Mouse (Mus musculus): ENCODE measurements around the gene Wdr45b. TPM values are rescaled to one million over a fixed set of nuclear protein-coding genes. Genes with fewer than 3 reads are reported as not detected.
A peak's percentile ranks its signal among the peaks of the same experiment; 100 is the strongest.
"Not testable (repeated sequence)": the region's sequence is repeated elsewhere in the genome, so short reads cannot be mapped to it uniquely, and the experiment has no call there.

Gene Wdr45b
- total and polyA plus RNA-seq, 2 experiments: 30.0 to 45.1 TPM

DNA sequence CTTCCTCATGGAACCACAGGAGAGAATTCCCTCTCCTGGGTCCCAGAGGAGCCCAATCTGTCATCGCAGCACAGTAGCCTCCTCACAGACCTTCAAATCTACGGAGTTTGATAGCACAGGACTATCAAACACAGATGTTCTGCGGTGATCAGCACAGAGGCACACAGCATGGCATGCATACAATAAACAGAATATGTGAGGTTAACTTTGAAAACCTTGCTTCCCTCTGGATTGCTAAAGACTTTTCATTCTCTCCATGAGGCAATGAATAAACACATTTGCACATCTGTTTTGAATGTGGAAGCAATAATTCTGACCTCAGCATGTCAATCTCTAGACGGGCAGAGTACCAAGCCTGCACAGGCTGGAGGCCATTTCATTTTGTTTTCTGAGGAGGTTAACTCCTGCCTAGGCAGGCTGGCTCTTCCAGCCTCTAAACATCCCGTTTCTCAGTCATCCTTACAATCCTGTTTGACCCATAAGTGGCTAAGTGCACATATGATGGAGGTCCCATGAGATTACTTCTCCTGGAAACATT, 13.0 kb upstream of the Wdr45b start:
- 55% methylated on average over 5 of the region's 5 CpGs for WGBS
- DNase-seq (ENCODE audit: extremely low read depth, low read depth, low spot score): no peak
- no peak for TF ChIP-seq POLR2A (IDR thresholded peaks at IDR 0.05; ENCODE audit: extremely low read depth, insufficient read depth, low read length)
- TF ChIP-seq CTCF (IDR thresholded peaks at IDR 0.05; ENCODE audit: low read depth, low read length): no peak

DNA sequence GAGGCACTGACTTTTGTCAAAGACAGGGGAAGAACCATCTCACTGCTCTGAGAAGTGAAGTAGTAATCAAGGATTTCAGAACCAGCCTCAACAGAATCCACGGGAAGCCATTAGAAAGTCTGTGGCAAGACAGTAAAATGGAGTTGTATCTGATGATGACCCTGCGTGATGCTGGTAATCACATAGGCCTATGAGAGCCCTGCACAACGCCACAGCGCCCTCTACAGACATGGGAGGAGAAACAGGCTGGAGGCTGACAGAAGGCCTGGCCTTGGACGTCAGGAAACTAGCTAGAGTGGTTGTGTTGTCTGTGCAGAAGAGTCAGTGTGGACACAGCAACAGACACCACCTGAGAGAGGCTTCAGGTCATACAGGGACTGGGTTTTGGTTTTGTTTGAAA, 8.0 kb upstream of the Wdr45b start:
- 18% methylated on average over 5 of the region's 5 CpGs for WGBS
- Histone ChIP-seq H3K36me3 (ENCODE audit: control insufficient read depth, insufficient read depth, low read length) (no peaks in the 10 kb centered on the region), H3K27ac (replicated peaks; ENCODE audit: insufficient read depth, low read depth, low read length) (no peak overlapping the region), H3K79me2 (ENCODE audit: control insufficient read depth, insufficient read depth, low read length) (no peaks in the 10 kb centered on the region), H3K4me1 (ENCODE audit: control insufficient read depth, insufficient read depth, low read length) (no peaks in the 10 kb centered on the region), H3K9ac (ENCODE audit: low read depth, low read length) (no peak overlapping the region), H3K4me3 (ENCODE audit: insufficient read depth, low read depth, low read length) (no peak overlapping the region), H3K27me3 (ENCODE audit: control insufficient read depth, insufficient read depth, low read length) (no peaks in the 10 kb centered on the region)
- TF ChIP-seq POLR2A (IDR thresholded peaks at IDR 0.05; ENCODE audit: extremely low read depth, insufficient read depth, low read length) (no peak), CTCF (IDR thresholded peaks at IDR 0.05; ENCODE audit: low read depth, low read length) (peak; percentile 96)
- peak; percentile 61 for DNase-seq (ENCODE audit: extremely low read depth, low read depth, low spot score)

More for the DNA sequence above, 13.0 kb upstream of the Wdr45b start:
- Histone ChIP-seq H3K4me1 (ENCODE audit: control insufficient read depth, insufficient read depth, low read length) (no peaks in the 10 kb centered on the region), H3K4me3 (ENCODE audit: insufficient read depth, low read depth, low read length) (no peak overlapping the region), H3K79me2 (ENCODE audit: control insufficient read depth, insufficient read depth, low read length) (no peaks in the 10 kb centered on the region), H3K36me3 (ENCODE audit: control insufficient read depth, insufficient read depth, low read length) (no peaks in the 10 kb centered on the region), H3K9ac (ENCODE audit: low read depth, low read length) (no peak overlapping the region), H3K27me3 (ENCODE audit: control insufficient read depth, insufficient read depth, low read length) (no peaks in the 10 kb centered on the region), H3K27ac (replicated peaks; ENCODE audit: insufficient read depth, low read depth, low read length) (no peak overlapping the region)

DNA sequence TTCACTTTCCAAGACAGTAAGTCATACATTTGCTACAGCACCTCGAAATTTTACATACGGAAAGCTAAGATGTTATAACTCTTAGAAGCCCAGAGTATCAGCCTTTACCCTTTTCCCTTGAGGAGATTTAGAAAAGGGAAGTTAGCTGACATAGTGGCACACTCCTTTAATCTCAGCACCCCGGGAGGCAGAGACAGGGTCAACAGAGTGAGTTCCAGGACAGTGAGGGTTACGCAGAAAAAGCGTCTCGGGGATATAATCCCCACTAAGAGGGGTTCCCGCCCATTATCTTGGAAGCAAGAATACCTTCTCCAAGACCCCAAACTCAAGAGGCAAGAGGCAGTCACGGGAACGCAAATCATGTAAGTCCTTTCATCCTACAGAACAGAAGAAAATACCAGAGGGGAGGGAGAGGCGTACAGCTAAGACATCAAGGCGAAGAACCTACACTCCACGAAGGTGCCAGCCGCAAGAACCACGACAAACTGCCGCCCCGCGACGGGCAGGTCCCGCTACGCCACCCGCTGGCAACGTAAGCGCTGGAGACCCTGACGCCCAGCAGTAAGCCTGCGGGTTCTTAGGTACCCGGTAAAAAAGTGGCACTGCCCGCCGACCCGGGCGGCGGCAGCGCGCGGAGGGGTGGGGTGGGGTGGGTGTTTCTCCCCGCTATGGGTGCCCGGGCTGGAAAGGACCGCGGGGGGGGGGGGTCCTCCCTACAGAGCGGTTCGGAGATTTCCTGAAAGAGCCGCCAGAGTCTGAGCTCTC, 737 bp downstream of the Wdr45b start:
- TF ChIP-seq POLR2A (IDR thresholded peaks at IDR 0.05; ENCODE audit: extremely low read depth, insufficient read depth, low read length) (no peak), CTCF (IDR thresholded peaks at IDR 0.05; ENCODE audit: low read depth, low read length) (peak; percentile 45)
- DNase-seq (ENCODE audit: extremely low read depth, low read depth, low spot score): no peak
- H3K79me2 ChIP-seq (ENCODE audit: control insufficient read depth, insufficient read depth, low read length): peaks cover 40% of the 10 kb centered on the region
- peak overlapping the region; percentile 96 for H3K27ac ChIP-seq (replicated peaks; ENCODE audit: insufficient read depth, low read depth, low read length)
- no peaks in the 10 kb centered on the region for H3K27me3 ChIP-seq (ENCODE audit: control insufficient read depth, insufficient read depth, low read length)
- peak overlapping the region; percentile 98 for H3K9ac ChIP-seq (ENCODE audit: low read depth, low read length)
- WGBS: 1% methylated on average over 41 of the region's 41 CpGs
- peaks cover 26% of the 10 kb centered on the region for H3K4me1 ChIP-seq (ENCODE audit: control insufficient read depth, insufficient read depth, low read length)
- peak overlapping the region; percentile 94 for H3K4me3 ChIP-seq (ENCODE audit: insufficient read depth, low read depth, low read length)
- H3K36me3 ChIP-seq (ENCODE audit: control insufficient read depth, insufficient read depth, low read length): peaks cover 4% of the 10 kb centered on the region

- not testable (repeated sequence) for H3K9ac ChIP-seq (ENCODE audit: low read depth, low read length); H3K27me3 ChIP-seq (ENCODE audit: control insufficient read depth, insufficient read depth, low read length); DNase-seq (ENCODE audit: extremely low read depth, low read depth, low spot score); H3K4me3 ChIP-seq (ENCODE audit: insufficient read depth, low read depth, low read length)
- peaks cover 17% of the 10 kb centered on the region for H3K36me3 ChIP-seq (ENCODE audit: control insufficient read depth, insufficient read depth, low read length)
- H3K79me2 ChIP-seq (ENCODE audit: control insufficient read depth, insufficient read depth, low read length): peaks cover 56% of the 10 kb centered on the region
- WGBS: 50% methylated on average over 3 of the region's 3 CpGs
- peak overlapping the region; percentile 71 for H3K27ac ChIP-seq (replicated peaks; ENCODE audit: insufficient read depth, low read depth, low read length)
- peaks cover 35% of the 10 kb centered on the region for H3K4me1 ChIP-seq (ENCODE audit: control insufficient read depth, insufficient read depth, low read length)
Observed at GRCm38 (mm10) chr11:121348727-121349126, 5.5 kb downstream of the Wdr45b start.

GRCm38 (mm10) chr11:121348166-121348565, 6.1 kb downstream of the Wdr45b start:
- peak; percentile 82 for DNase-seq (ENCODE audit: extremely low read depth, low read depth, low spot score)
- peak overlapping the region; percentile 71 for H3K27ac ChIP-seq (replicated peaks; ENCODE audit: insufficient read depth, low read depth, low read length)
- 32% methylated on average over 2 of the region's 2 CpGs for WGBS
- peaks cover 36% of the 10 kb centered on the region for H3K4me1 ChIP-seq (ENCODE audit: control insufficient read depth, insufficient read depth, low read length)
- H3K79me2 ChIP-seq (ENCODE audit: control insufficient read depth, insufficient read depth, low read length): peaks cover 51% of the 10 kb centered on the region
- no peaks in the 10 kb centered on the region for H3K27me3 ChIP-seq (ENCODE audit: control insufficient read depth, insufficient read depth, low read length)
- TF ChIP-seq CTCF (IDR thresholded peaks at IDR 0.05; ENCODE audit: low read depth, low read length): no peak
- TF ChIP-seq POLR2A (IDR thresholded peaks at IDR 0.05; ENCODE audit: extremely low read depth, insufficient read depth, low read length): no peak
- H3K36me3 ChIP-seq (ENCODE audit: control insufficient read depth, insufficient read depth, low read length): peaks cover 20% of the 10 kb centered on the region
- H3K4me3 ChIP-seq (ENCODE audit: insufficient read depth, low read depth, low read length): no peak overlapping the region
- 0 out of 2 replicates have a peak overlapping the region, but pooled peaks have one; percentile 18 for H3K9ac ChIP-seq (ENCODE audit: low read depth, low read length)

DNA sequence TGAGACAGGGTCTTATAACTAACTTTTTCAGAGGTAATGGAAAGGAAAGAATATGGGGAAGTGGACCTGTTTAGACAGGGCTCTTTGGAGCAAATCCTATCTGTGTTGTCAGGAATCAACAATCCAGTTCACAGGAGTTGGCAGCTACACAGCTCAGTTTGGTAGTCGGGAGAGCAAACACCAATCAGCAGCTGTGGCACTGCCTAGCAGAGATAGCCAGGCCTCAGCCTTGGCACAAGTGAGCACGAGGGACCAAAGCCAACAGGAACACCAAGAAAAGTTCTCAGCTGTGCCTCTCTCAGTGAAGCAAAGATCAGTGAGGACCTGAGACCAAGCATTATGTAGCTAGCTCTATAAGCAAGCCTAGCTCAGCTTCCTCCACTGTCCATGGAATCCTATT, 7.2 kb downstream of the Wdr45b start:
- Histone ChIP-seq H3K27me3 (ENCODE audit: control insufficient read depth, insufficient read depth, low read length) (no peaks in the 10 kb centered on the region), H3K27ac (replicated peaks; ENCODE audit: insufficient read depth, low read depth, low read length) (peak overlapping the region; percentile 91), H3K4me3 (ENCODE audit: insufficient read depth, low read depth, low read length) (no peak overlapping the region), H3K36me3 (ENCODE audit: control insufficient read depth, insufficient read depth, low read length) (peaks cover 21% of the 10 kb centered on the region), H3K4me1 (ENCODE audit: control insufficient read depth, insufficient read depth, low read length) (peaks cover 39% of the 10 kb centered on the region), H3K79me2 (ENCODE audit: control insufficient read depth, insufficient read depth, low read length) (peaks cover 45% of the 10 kb centered on the region), H3K9ac (ENCODE audit: low read depth, low read length) (peak overlapping the region; percentile 66)
- peak; percentile 99 for DNase-seq (ENCODE audit: extremely low read depth, low read depth, low spot score)
- 5% methylated on average over 2 of the region's 2 CpGs for WGBS
- TF ChIP-seq CTCF (IDR thresholded peaks at IDR 0.05; ENCODE audit: low read depth, low read length) (no peak), POLR2A (IDR thresholded peaks at IDR 0.05; ENCODE audit: extremely low read depth, insufficient read depth, low read length) (no peak)

GRCm38 (mm10) chr11:121342423-121342822, 11.8 kb downstream of the Wdr45b start:
- Histone ChIP-seq H3K4me1 (ENCODE audit: control insufficient read depth, insufficient read depth, low read length) (peaks cover 28% of the 10 kb centered on the region), H3K36me3 (ENCODE audit: control insufficient read depth, insufficient read depth, low read length) (peaks cover 38% of the 10 kb centered on the region), H3K79me2 (ENCODE audit: control insufficient read depth, insufficient read depth, low read length) (peaks cover 44% of the 10 kb centered on the region), H3K27ac (replicated peaks; ENCODE audit: insufficient read depth, low read depth, low read length) (peak overlapping the region; percentile 16; the same call in 1 of the 2 replicates)
- not testable (repeated sequence) for H3K9ac ChIP-seq (ENCODE audit: low read depth, low read length); H3K27me3 ChIP-seq (ENCODE audit: control insufficient read depth, insufficient read depth, low read length); H3K4me3 ChIP-seq (ENCODE audit: insufficient read depth, low read depth, low read length); DNase-seq (ENCODE audit: extremely low read depth, low read depth, low spot score)
- WGBS: 17% methylated on average over 1 of the region's 1 CpGs

Measured in liver, adult 2 months (tissue).